Mouse (Mus musculus): ENCODE results near the gene Rin3.

DNA sequence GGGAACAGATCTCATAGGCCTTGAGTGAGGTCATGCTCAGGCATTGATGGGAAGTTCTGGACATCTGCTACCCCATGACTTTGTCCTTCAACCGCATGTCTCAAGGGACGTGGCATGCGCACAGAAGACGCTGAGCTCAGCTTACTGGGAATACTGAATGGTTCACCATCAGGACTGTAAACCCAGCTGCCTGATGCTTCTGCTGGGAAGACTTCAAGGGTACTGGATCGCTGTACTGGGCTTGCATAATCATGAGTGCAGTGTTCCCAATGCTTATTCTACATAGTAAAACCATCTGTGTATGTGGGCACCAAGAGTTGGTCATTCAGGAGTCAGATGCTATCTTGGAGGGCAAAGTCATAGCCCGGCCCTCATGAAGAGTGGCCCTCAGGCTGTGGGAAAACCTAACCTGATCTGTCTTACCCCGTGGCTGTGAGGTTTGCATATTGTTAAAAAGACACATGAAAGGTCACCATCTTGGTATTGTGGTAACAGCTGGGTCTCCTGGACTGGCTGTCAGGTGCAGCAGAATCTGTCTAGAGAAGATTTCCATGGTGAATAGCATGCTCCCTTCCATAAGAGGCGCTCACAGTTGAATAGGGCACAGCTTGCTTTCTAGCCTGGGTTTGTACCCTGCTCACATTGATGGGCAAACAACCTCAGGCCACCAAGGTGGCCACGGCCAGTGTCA is 83.4 kb downstream of the Rin3 start:
- TF ChIP-seq CTCF (IDR thresholded peaks at IDR 0.05; ENCODE audit: low read depth) (no peak), EP300 (optimal IDR thresholded peaks at IDR 0.05) (no peak)
